Mouse (Mus musculus): ENCODE data around the gene Fig4.

DNA sequence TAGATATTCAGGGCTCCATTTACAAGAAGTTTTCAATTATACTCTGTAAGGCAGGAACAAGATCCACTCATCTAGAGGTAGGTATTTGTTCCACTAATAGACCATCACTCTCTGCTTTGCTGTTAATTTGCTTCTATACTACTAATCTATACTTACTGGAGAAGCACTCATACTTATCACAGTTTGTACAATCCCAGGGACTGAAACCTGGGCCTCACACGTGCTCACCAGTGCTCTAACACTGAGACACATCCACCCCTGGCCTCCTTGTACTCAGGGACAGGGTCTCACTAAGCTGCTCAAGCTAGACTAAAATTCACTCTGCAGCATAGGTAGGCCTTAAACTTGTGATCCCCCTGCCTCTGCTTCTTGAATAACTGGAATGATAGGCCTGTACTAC is 41.8 kb downstream of the Fig4 start:
- TF ChIP-seq CTCF (IDR thresholded peaks at IDR 0.05; ENCODE audit: low read depth, low read length): no peak
- TF ChIP-seq POLR2A (IDR thresholded peaks at IDR 0.05; ENCODE audit: borderline replicate concordance, low read depth, low read length): no peak
